Mouse (Mus musculus) lung, adult 18-20 months (tissue): ENCODE measurements around the gene Rchy1.

Experiments used
- DNase-seq, 2 experiments: peaks; one replicate each; pipeline ENCODE4 v3.0.0; 2022; ENCODE audit warnings: mixed read lengths in 2 of 2

The Rchy1 gene

GRCm38 (mm10) chr5:91962639-91963440, at the start of gene Rchy1:
Gene Rchy1, minus strand, starts transcription at chr5:91963068.
- peak; percentile 96 to 98 for DNase-seq

- DNase-seq = no peak
Observed at GRCm38 (mm10) chr5:92011756-92012155, 48.9 kb upstream of the Rchy1 start.

DNA sequence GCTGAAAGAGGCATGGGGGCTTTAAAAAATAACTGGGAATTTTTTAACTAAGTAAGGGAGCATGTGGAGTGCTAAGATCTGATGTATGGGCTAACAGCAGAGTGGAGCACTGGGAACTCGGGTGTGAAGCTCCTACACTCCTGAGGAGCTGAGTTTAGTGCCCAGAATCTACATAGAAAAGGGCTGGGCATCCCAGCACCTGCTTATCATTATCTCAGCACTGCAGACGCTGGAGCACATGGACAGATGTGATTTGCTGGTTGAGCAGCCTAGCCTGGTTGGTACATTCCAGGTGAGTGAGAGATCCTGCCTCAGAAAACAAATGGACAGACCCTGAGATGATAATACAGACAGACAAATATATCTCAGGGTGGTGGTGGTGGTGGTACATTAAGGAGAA, 47.0 kb upstream of the Rchy1 start:
- no peak for DNase-seq

DNA sequence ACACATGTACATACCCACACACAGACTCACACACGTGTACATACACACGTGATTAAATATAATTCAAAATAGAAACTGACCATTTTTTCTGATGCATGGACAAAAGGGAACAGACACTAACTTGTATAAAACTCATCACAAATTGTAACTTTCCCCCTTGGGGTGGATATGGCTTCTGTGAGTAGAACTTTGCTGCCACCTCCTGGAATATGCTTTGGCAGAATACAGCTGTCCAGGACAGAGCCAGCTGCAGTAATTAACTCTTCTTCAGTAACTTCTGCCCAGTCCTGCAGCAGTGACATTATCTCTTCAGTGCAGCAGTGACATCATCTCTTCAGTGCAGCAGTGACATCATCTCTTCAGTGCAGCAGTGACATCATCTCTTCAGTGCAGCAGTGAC, 40.1 kb upstream of the Rchy1 start:
- no peak for DNase-seq

DNA sequence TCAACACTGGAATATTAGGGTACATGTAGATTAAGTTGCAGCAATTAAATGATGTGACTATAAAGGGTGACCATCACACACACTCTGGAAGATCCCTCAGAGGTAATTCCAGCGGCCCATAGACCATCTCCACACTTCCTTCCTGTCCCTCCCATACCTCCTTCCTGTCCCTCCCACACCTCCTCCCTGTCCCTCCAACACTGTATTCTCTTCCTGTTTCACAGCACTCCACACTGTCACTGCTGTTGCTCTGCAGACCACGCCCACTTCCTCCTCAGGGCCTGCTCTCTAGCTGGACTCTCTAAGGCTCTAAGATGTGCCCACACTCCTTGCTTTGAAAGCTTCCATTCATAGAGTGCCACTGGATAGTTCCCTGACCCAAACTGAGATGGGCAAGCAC, 37.9 kb upstream of the Rchy1 start:
- DNase-seq = peak; percentile 28 to 37

DNA sequence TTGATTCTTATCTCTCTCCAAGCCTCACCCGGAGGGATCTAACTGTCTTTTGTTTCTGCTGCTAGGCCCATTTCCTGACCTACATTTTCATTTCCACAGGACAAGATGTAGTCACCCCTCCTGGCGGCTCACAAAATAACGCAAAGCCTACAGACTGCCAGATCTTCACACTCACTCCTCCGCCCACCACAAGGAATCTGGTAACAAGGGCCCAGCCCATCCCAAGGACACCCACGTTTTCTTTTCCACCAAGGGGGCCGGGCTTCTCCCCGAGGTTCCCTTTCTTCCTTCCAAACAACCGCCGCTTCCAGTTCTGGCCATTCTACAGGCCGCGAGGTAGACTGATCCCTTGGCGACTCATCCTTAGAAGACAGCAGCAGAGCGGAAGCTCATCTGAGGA, 31.7 kb upstream of the Rchy1 start:
- peak in 1 of 2 experiments; percentile 7 for DNase-seq

DNA sequence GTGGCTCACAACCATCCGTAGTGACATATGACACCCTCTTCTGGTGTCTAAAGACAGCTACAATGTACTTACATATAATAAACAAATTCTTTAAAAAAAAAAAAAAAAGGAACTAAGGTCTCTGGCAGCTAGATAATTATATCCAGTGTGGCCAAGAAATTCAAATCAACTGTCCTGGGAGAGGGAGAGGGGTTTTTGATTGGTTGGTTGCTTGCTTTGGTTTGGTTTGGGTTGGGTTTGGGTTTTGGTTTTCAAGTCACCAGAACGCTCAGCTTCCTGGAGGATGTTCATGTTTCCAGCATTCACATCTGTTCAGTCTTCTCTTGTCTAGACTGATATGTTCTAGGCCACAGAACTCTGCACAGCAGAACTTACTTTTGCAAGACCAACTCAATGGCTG, 30.2 kb upstream of the Rchy1 start:
- DNase-seq = no peak

GRCm38 (mm10) chr5:91991191-91991937, 28.5 kb upstream of the Rchy1 start:
- DNase-seq = no peak

DNA sequence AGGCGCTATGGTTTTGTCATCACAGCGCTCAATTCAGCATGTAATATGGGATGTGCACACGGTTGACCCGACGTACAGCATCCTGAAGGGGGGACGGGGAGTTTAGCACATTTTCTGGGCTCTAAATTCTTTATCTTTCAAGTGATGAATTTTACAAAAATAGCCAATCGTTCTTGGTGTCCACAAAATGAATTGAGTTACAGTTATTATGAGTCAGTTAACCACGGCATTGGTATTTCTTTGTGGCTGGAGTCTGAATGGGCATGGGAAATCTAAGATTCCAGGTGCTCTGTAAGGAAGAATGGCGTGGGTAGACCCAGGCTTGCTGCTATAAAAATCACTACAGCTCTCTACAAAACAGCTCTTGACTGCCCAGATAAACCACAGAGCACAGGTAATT, 26.4 kb upstream of the Rchy1 start:
- no peak for DNase-seq

GRCm38 (mm10) chr5:91987799-91988198, 24.9 kb upstream of the Rchy1 start:
- DNase-seq = no peak

- DNase-seq = peak in 1 of 2 experiments; percentile 6
Observed at GRCm38 (mm10) chr5:91987236-91987635, 24.4 kb upstream of the Rchy1 start, which contains the start of gene Odaph. Gene Odaph, plus strand, starts transcription at chr5:91987475.

- DNase-seq = no peak
Observed at GRCm38 (mm10) chr5:91985721-91986120, 22.9 kb upstream of the Rchy1 start.

DNA sequence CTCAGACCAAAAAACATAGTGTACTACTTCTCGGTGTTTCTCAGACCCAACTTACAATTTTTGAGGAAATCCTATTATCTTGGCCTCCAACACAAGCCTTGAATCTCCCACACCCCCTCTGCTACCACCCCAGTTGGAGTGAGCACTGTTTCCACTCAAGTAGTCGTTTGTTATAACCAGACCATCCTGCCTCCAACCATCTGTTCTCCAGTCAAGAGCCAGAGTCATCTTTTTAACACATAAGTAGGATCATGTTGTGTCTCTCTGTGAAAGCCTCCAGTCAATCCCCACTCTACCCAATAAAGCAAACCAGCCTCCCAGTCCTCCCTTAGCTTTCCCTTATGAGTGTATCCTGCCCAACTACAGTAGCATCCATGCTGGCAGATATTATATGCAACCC, 20.6 kb upstream of the Rchy1 start:
- DNase-seq = no peak

DNA sequence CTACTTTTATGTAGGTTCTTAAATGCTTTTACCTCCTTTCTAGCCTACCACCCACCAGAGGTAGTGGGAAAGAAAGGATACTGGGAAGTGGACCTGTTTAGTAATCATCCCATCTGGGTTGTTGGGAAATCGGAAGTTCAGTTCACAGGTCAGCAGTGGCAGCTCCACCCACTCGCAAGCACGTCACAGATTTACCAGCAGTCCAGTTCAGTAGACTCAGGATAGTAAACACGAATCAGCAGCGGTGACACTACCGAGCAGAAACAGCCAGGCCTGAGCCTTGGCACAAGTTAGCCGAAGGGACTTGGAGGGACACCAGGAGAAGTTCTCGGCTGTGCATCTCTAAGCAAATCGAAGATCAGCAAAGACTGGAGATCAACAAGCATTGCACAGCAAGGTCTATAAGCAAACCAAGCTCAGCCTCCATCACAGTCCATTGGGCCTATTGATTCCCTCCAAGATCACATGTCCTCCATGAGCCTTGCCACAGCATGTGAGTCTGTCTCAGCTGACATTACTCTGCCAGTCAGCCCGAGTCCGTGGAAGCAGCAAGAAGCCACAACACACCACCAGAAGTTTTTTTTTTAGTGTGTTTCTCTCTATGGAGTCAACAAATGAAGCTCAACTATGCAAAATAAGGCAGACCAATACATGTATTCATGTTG, 18.4 kb upstream of the Rchy1 start:
- DNase-seq = no peak

- DNase-seq = no peak
Observed at GRCm38 (mm10) chr5:91977397-91977770, 14.5 kb upstream of the Rchy1 start.

GRCm38 (mm10) chr5:91976566-91977396, 13.9 kb upstream of the Rchy1 start:
- no peak for DNase-seq

DNA sequence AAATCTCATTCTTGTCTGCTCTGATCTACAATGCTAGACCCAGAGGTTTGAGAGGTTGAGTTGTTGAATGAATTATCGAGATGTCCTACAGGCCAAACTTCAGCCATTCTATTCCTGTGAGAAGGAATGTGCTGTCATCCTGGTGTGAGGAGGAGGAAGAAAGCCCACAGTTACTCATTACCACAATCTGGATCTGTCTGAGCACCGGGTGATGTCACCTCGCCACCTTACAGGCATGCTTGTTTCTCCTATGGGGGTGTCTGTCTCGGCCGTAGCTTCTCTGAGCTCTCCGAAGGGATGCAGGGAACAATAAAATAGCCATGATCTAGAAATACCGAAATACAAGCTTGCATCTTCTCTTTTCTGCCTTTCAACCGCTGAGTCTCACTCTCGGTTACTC, 12.9 kb upstream of the Rchy1 start:
- no peak for DNase-seq

DNA sequence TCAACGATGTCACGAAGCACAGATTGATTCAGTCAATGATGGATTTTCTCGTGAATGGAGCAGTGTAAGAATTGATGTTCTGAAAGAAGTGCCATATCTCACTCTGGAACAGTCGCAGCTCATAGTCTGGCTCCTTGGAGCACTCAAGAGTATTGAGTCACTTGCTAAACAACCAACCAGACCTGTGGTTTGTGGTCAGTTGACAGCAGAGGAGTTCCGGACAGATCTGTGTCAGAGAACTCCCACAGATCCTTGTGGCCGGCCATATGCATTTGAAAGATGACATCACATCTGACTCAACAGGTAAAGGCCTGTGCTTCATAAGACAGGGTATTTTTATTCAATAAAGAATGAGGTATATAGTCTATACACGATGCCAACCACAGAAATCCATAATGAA, 11.1 kb upstream of the Rchy1 start:
- no peak for DNase-seq

DNA sequence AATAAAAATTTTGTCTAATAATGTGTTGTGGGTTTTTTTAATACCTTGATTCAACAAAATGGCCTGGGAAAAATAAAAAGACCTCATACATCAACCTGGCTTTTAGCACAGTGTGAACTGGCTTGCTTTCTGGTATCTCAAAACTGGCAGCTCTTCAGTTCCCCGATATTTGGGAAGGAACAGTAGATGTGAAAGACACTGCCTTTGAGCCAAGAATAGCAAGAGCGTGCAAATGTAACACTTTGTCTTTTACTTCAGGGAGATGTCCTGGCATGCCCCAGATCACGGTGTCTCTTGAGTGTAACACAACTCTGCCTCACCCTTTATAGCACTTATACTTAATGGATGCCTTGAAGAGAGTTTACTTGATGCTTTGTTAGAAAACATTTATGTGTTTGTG, 9.2 kb upstream of the Rchy1 start:
- DNase-seq = no peak

GRCm38 (mm10) chr5:91962259-91962638, 619 bp downstream of the Rchy1 start:
- peak; percentile 80 to 81 for DNase-seq

DNA sequence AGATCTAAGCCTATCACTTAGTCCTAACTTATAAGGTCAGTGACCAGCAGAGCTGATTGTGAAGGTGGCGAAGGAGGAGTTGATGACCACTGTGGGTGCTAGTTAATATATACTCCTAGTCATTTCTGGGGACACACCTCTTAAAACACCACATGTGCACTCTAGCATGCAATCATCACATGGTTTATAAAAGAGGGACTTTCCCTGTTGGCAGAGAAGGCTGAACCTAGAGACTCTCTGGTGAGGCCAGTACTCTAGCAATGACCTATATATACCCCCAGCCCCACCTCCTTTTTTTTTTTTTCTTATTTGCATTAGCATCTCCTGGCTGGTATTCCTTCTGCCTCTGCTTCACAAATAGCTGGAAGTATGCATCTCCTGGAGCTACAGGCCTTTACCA, 1.5 kb downstream of the Rchy1 start:
- DNase-seq = peak in 1 of 2 experiments; percentile 25

DNA sequence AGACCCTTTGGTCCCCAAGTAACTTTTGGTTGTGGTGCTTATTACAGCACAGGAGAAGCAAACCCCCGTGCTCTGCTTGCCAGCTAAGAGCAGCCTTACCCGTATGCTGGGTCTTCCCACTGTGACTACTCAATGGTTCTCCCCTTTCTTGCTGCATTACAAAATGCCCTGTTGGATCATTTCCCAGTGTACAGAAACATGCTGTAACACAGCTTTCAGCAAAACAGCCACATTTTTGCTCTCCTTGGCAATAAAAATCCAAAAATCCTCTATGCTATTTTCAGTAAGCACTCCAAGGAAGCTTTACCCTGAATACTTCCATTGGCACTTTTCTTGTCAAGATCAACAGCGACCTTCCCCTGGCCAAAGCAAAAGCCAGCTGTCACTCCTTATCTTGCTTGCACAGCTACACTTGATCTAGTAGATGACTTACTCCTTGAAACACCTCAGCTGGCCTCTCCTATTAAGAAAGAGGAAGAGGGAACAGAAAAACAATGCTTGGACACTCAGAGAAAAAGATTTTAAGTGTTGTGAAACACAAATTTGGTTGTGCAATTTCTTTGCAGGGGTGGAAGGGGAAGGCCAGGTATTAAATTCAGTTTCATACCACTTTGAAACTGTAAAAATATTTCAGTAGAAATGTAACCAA, 2.1 kb downstream of the Rchy1 start:
- peak; percentile 22 to 57 for DNase-seq
